Mouse (Mus musculus) thymus, adult 2 months (tissue): ENCODE data around the gene Hist1h2bm. TPM values are rescaled to one million over a fixed set of nuclear protein-coding genes. Genes with fewer than 3 reads are reported as not detected.
A peak's percentile ranks its signal among the peaks of the same experiment; 100 is the strongest.
"Not testable (repeated sequence)": the region's sequence is repeated elsewhere in the genome, so short reads cannot be mapped to it uniquely, and the experiment has no call there.

ENCODE experiments used
- DNase-seq: peaks from one replicate; pipeline ENCODE4 v3.0.0; 2021
- H3K27ac ChIP-seq: fragments of 200-500 bp; 2 replicates; pipeline ENCODE4 v1.5.1; 2012; ENCODE audit warnings: low read length, control low read depth; ENCODE audit not compliant: control insufficient read depth, insufficient read depth
- H3K27me3 ChIP-seq: fragments of 200-500 bp; 2 replicates; pipeline ENCODE4 v1.6.1; 2012; ENCODE audit warnings: mild to moderate bottlenecking, low read length, moderate library complexity, mixed read lengths; ENCODE audit not compliant: control insufficient read depth, insufficient read depth
- H3K36me3 ChIP-seq: fragments of 200-500 bp; 2 replicates; pipeline ENCODE4 v1.6.1; 2012; ENCODE audit warnings: mild to moderate bottlenecking, low read length, moderate library complexity; ENCODE audit not compliant: control insufficient read depth, insufficient read depth
- H3K4me1 ChIP-seq: fragments of 200-500 bp; replicated peaks from 2 replicates; pipeline ENCODE4 v1.6.1; 2012; ENCODE audit warnings: low read length; ENCODE audit not compliant: control insufficient read depth, insufficient read depth
- H3K4me3 ChIP-seq: fragments of 200-500 bp; 2 replicates; pipeline ENCODE4 v1.5.1; 2012; ENCODE audit warnings: mild to moderate bottlenecking, low read length, control low read depth, moderate library complexity; ENCODE audit not compliant: control insufficient read depth, insufficient read depth
- CTCF ChIP-seq: fragments of 200-500 bp; IDR thresholded peaks from 2 replicates; pipeline ENCODE4 v1.5.1; 2012; ENCODE audit warnings: mild to moderate bottlenecking, control low read depth, low read length, moderate library complexity, borderline replicate concordance; ENCODE audit not compliant: control insufficient read depth, poor library complexity, insufficient read depth; ENCODE audit errors: extremely low read depth
- POLR2A ChIP-seq: fragments of 200-500 bp; IDR thresholded peaks from 2 replicates; pipeline ENCODE4 v1.6.1; 2012; ENCODE audit warnings: mild to moderate bottlenecking, low read length, control low read depth, moderate library complexity; ENCODE audit not compliant: control insufficient read depth, poor library complexity, insufficient read depth; ENCODE audit errors: extremely low read depth
- WGBS: fragments of 180-500 bp; shearing (Covaris S2); methylation state at CpG from one replicate; pipeline ENCODE4 v1.1.7; 2018; 5-methylcytosine and 5-hydroxymethylcytosine counted together
- polyA plus RNA-seq: library from polyadenylated mRNA; depleted of rRNA; stranded (reverse); fragments of >200 nt; gene quantifications from 2 replicates; pipeline ENCODE4 v1.2.3, GENCODE M21; 2012

The Hist1h2bm gene
- polyA plus RNA-seq, 1 experiment: 76.1 TPM

GRCm38 (mm10) chr13:21733466-21733865 lies 11.6 kb downstream of the Hist1h2bm start:
- peak; percentile 32 for DNase-seq
- WGBS: 84% methylated on average over 5 of the region's 5 CpGs
- H3K27ac ChIP-seq: no peak overlapping the region
- TF ChIP-seq CTCF: no peak
- no peak for TF ChIP-seq POLR2A
- peaks cover 6% of the 10 kb centered on the region; the same call in 1 of the 2 replicates for H3K4me1 ChIP-seq
- H3K27me3 ChIP-seq: no peaks in the 10 kb centered on the region
- no peak overlapping the region for H3K4me3 ChIP-seq
- no peaks in the 10 kb centered on the region for H3K36me3 ChIP-seq

GRCm38 (mm10) chr13:21734010-21734905 lies 12.4 kb downstream of the Hist1h2bm start:
- Histone ChIP-seq H3K4me1 (peaks cover 6% of the 10 kb centered on the region; the same call in 1 of the 2 replicates), H3K36me3 (no peaks in the 10 kb centered on the region), H3K27ac (peak overlapping the region; percentile 94), H3K4me3 (peak overlapping the region; percentile 45), H3K27me3 (no peaks in the 10 kb centered on the region)
- TF ChIP-seq POLR2A: no peak
- TF ChIP-seq CTCF: no peak
- DNase-seq: peak; percentile 79
- WGBS: 1% methylated on average over 21 of the region's 21 CpGs

GRCm38 (mm10) chr13:21734906-21735767 lies 13.3 kb downstream of the Hist1h2bm start, which contains the start of gene Hist1h4j:
Hist1h4j (plus strand) TSS chr13:21735064.
- not testable (repeated sequence) for H3K27me3 ChIP-seq, H3K36me3 ChIP-seq, H3K4me1 ChIP-seq
- peak; percentile 80 for DNase-seq
- 0 out of 2 replicates have a peak, but pooled peaks have one; percentile 2 for TF ChIP-seq CTCF
- TF ChIP-seq POLR2A: peak; percentile 75; the same call in 1 of the 2 replicates
- WGBS: under 1% methylated on average over 51 of the region's 56 CpGs
- Histone ChIP-seq H3K4me3 (peak within 1 kb of the TSS; percentile 45), H3K27ac (peak within 1 kb of the TSS; percentile 94)

GRCm38 (mm10) chr13:21745006-21745405 lies 23.2 kb downstream of the Hist1h2bm start:
- Histone ChIP-seq H3K27ac (no peak overlapping the region), H3K36me3 (no peaks in the 10 kb centered on the region), H3K27me3 (no peaks in the 10 kb centered on the region), H3K4me1 (peaks cover 5% of the 10 kb centered on the region; the same call in 1 of the 2 replicates), H3K4me3 (no peak overlapping the region)
- DNase-seq: no peak
- no peak for TF ChIP-seq CTCF
- TF ChIP-seq POLR2A: no peak
- WGBS: 95% methylated on average over 1 of the region's 1 CpGs

GRCm38 (mm10) chr13:21749387-21750158 lies 27.7 kb downstream of the Hist1h2bm start:
- TF ChIP-seq CTCF: no peak
- no peaks in the 10 kb centered on the region for H3K36me3 ChIP-seq
- H3K27ac ChIP-seq: peak overlapping the region; percentile 42
- DNase-seq: no peak
- no peaks in the 10 kb centered on the region for H3K27me3 ChIP-seq
- peaks cover 7% of the 10 kb centered on the region for H3K4me1 ChIP-seq
- WGBS: 3% methylated on average over 5 of the region's 5 CpGs
- H3K4me3 ChIP-seq: peak overlapping the region; percentile 61
